Mouse (Mus musculus): ENCODE results near the gene Exd2.

GRCm38 (mm10) chr12:80493311-80493710 lies 30.4 kb downstream of the Exd2 start:
- no peak for TF ChIP-seq POLR2A (IDR thresholded peaks at IDR 0.05; ENCODE audit: control insufficient read depth, low read depth, low read length)
- no peak for TF ChIP-seq CTCF (IDR thresholded peaks at IDR 0.05; ENCODE audit: control insufficient read depth, insufficient read depth, insufficient replicate concordance, low read depth, low read length)

Data from testis, adult 2 months (tissue).